Mouse (Mus musculus): ENCODE results near the gene Ypel1. TPM values are rescaled to one million over a fixed set of nuclear protein-coding genes. Genes with fewer than 3 reads are reported as not detected.

The Ypel1 gene
- polyA plus RNA-seq, 1 experiment from 2014 or later: 11.8 TPM

- Histone ChIP-seq H3K9ac (ENCODE audit: low read length) (no peak overlapping the region), H3K4me1 (ENCODE audit: control insufficient read depth, insufficient read depth, low read length) (no peaks in the 10 kb centered on the region), H3K27me3 (ENCODE audit: control insufficient read depth, insufficient read depth, low read length) (no peaks in the 10 kb centered on the region), H3K27ac (ENCODE audit: low read length) (no peak overlapping the region), H3K9me3 (replicated peaks; ENCODE audit: control insufficient read depth, low read length) (0 out of 2 replicates have a peak, but pooled peaks cover 5% of the 10 kb centered on the region), H3K4me3 (replicated peaks; ENCODE audit: low read length) (no peak overlapping the region), H3K4me2 (ENCODE audit: low read depth, low read length) (no peak overlapping the region), H3K36me3 (ENCODE audit: control insufficient read depth, insufficient read depth, low read length) (0 out of 2 replicates have a peak, but pooled peaks cover 3% of the 10 kb centered on the region)
- no peak for ATAC-seq (ENCODE audit: insufficient read depth, low FRiP score)
- 84% methylated on average over 7 of the region's 7 CpGs for WGBS
These were observed 8.6 kb downstream of the Ypel1 start for GRCm38 (mm10) chr16:17078101-17078500.

GRCm38 (mm10) chr16:17082121-17082792 is 12.8 kb downstream of the Ypel1 start:
- H3K4me2 ChIP-seq (ENCODE audit: low read depth, low read length): no peak overlapping the region
- peaks cover 12% of the 10 kb centered on the region; the same call in 1 of the 2 replicates for H3K36me3 ChIP-seq (ENCODE audit: control insufficient read depth, insufficient read depth, low read length)
- 81% methylated on average over 6 of the region's 6 CpGs for WGBS
- no peak for ATAC-seq (ENCODE audit: insufficient read depth, low FRiP score)
- no peak overlapping the region for H3K9ac ChIP-seq (ENCODE audit: low read length)
- H3K4me3 ChIP-seq (replicated peaks; ENCODE audit: low read length): no peak overlapping the region
- no peak overlapping the region for H3K27ac ChIP-seq (ENCODE audit: low read length)
- no peaks in the 10 kb centered on the region for H3K4me1 ChIP-seq (ENCODE audit: control insufficient read depth, insufficient read depth, low read length)
- no peaks in the 10 kb centered on the region for H3K27me3 ChIP-seq (ENCODE audit: control insufficient read depth, insufficient read depth, low read length)
- H3K9me3 ChIP-seq (replicated peaks; ENCODE audit: control insufficient read depth, low read length): no peaks in the 10 kb centered on the region

GRCm38 (mm10) chr16:17085636-17086035 is 16.1 kb downstream of the Ypel1 start:
- Histone ChIP-seq H3K9me3 (replicated peaks; ENCODE audit: control insufficient read depth, low read length) (no peaks in the 10 kb centered on the region), H3K27me3 (ENCODE audit: control insufficient read depth, insufficient read depth, low read length) (no peaks in the 10 kb centered on the region), H3K4me1 (ENCODE audit: control insufficient read depth, insufficient read depth, low read length) (no peaks in the 10 kb centered on the region), H3K9ac (ENCODE audit: low read length) (no peak overlapping the region), H3K4me3 (replicated peaks; ENCODE audit: low read length) (no peak overlapping the region), H3K27ac (ENCODE audit: low read length) (peak overlapping the region; percentile 40; the same call in 1 of the 2 replicates), H3K4me2 (ENCODE audit: low read depth, low read length) (no peak overlapping the region), H3K36me3 (ENCODE audit: control insufficient read depth, insufficient read depth, low read length) (peaks cover 27% of the 10 kb centered on the region)
- 71% methylated on average over 4 of the region's 4 CpGs for WGBS
- ATAC-seq (ENCODE audit: insufficient read depth, low FRiP score): no peak; the same call in 1 of the 2 replicates

- H3K9ac ChIP-seq (ENCODE audit: low read length): no peak overlapping the region
- no peak overlapping the region for H3K27ac ChIP-seq (ENCODE audit: low read length)
- 61% methylated on average over 3 of the region's 3 CpGs for WGBS
- H3K4me1 ChIP-seq (ENCODE audit: control insufficient read depth, insufficient read depth, low read length): no peaks in the 10 kb centered on the region
- H3K4me3 ChIP-seq (replicated peaks; ENCODE audit: low read length): no peak overlapping the region
- peaks cover 31% of the 10 kb centered on the region for H3K36me3 ChIP-seq (ENCODE audit: control insufficient read depth, insufficient read depth, low read length)
- no peaks in the 10 kb centered on the region for H3K9me3 ChIP-seq (replicated peaks; ENCODE audit: control insufficient read depth, low read length)
- no peak overlapping the region for H3K4me2 ChIP-seq (ENCODE audit: low read depth, low read length)
- H3K27me3 ChIP-seq (ENCODE audit: control insufficient read depth, insufficient read depth, low read length): no peaks in the 10 kb centered on the region
- ATAC-seq (ENCODE audit: insufficient read depth, low FRiP score): no peak
These were observed 16.7 kb downstream of the Ypel1 start for GRCm38 (mm10) chr16:17086241-17086640.

DNA sequence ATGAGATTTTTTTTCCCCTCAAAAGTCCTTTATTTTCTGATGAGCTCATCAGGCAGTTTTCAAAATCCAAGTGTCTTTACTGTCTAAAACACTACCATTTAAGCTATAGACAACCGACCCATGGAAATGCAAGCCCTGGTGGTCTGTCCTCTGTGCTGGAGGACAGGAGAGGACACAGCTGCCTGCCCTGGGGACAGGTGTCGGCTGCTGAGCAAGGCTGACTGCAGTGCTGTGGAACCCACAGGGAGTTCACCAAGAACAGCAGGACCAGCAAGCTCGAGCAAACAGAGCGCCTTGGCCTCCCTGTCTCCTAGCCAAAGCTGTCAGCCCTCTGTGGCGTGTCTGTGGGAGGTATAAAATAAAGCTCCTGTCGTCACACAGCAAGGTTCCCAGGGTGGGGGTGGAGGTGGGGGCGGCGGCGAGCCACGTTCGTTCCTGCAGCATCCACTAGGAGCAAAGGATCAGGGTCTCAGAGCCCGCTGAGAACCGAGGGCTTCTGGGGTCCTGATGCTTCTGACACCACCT is 17.2 kb downstream of the Ypel1 start:
- H3K4me2 ChIP-seq (ENCODE audit: low read depth, low read length): no peak overlapping the region
- no peak for ATAC-seq (ENCODE audit: insufficient read depth, low FRiP score)
- H3K27me3 ChIP-seq (ENCODE audit: control insufficient read depth, insufficient read depth, low read length): no peaks in the 10 kb centered on the region
- H3K36me3 ChIP-seq (ENCODE audit: control insufficient read depth, insufficient read depth, low read length): peaks cover 35% of the 10 kb centered on the region
- H3K4me3 ChIP-seq (replicated peaks; ENCODE audit: low read length): no peak overlapping the region
- H3K9ac ChIP-seq (ENCODE audit: low read length): no peak overlapping the region
- no peak overlapping the region for H3K27ac ChIP-seq (ENCODE audit: low read length)
- WGBS: 74% methylated on average over 13 of the region's 13 CpGs
- H3K9me3 ChIP-seq (replicated peaks; ENCODE audit: control insufficient read depth, low read length): no peaks in the 10 kb centered on the region
- no peaks in the 10 kb centered on the region for H3K4me1 ChIP-seq (ENCODE audit: control insufficient read depth, insufficient read depth, low read length)

GRCm38 (mm10) chr16:17088346-17088745 is 18.9 kb downstream of the Ypel1 start:
- Histone ChIP-seq H3K4me1 (ENCODE audit: control insufficient read depth, insufficient read depth, low read length) (no peaks in the 10 kb centered on the region), H3K4me3 (replicated peaks; ENCODE audit: low read length) (no peak overlapping the region), H3K36me3 (ENCODE audit: control insufficient read depth, insufficient read depth, low read length) (peaks cover 32% of the 10 kb centered on the region), H3K27me3 (ENCODE audit: control insufficient read depth, insufficient read depth, low read length) (no peaks in the 10 kb centered on the region), H3K27ac (ENCODE audit: low read length) (no peak overlapping the region), H3K9ac (ENCODE audit: low read length) (no peak overlapping the region), H3K4me2 (ENCODE audit: low read depth, low read length) (no peak overlapping the region), H3K9me3 (replicated peaks; ENCODE audit: control insufficient read depth, low read length) (no peaks in the 10 kb centered on the region)
- WGBS: 69% methylated on average over 3 of the region's 3 CpGs
- no peak for ATAC-seq (ENCODE audit: insufficient read depth, low FRiP score)

GRCm38 (mm10) chr16:17096938-17097337 is 27.4 kb downstream of the Ypel1 start:
- no peaks in the 10 kb centered on the region for H3K27me3 ChIP-seq (ENCODE audit: control insufficient read depth, insufficient read depth, low read length)
- peaks cover 13% of the 10 kb centered on the region for H3K36me3 ChIP-seq (ENCODE audit: control insufficient read depth, insufficient read depth, low read length)
- no peak overlapping the region for H3K9ac ChIP-seq (ENCODE audit: low read length)
- ATAC-seq (ENCODE audit: insufficient read depth, low FRiP score): 0 out of 2 replicates have a peak, but pooled peaks have one; percentile 38
- H3K27ac ChIP-seq (ENCODE audit: low read length): no peak overlapping the region
- H3K4me3 ChIP-seq (replicated peaks; ENCODE audit: low read length): no peak overlapping the region
- no peak overlapping the region for H3K4me2 ChIP-seq (ENCODE audit: low read depth, low read length)
- H3K4me1 ChIP-seq (ENCODE audit: control insufficient read depth, insufficient read depth, low read length): no peaks in the 10 kb centered on the region
- WGBS: 81% methylated on average over 3 of the region's 3 CpGs
- no peaks in the 10 kb centered on the region for H3K9me3 ChIP-seq (replicated peaks; ENCODE audit: control insufficient read depth, low read length)

DNA sequence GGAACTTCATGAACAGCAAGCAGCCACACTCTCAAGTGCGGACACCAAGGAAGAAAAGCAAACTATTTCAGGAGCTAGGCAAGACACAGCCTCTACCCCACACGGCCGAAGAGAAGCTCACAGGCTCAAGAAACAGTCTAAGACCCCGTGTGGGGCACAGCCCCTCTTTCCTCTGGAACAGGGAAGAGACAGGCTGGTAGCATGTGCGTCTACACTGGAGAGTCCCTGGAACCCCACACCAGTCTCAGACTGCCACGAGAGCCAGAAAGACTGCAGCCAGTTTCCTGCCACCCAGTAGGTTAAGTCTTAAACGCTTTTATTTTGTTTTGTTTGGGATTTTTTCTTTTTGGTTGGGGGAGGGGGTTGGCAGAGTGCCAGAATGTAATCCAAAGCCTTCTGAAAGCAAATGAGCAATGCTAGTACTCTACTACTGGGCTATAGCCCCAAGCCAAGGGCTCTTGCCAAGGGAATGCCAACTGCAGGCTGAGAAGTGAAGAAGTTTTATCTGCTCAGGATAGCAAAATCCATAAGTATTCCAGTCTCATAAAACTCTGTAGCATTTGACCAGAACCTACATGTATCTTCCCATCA is 33.2 kb downstream of the Ypel1 start:
- no peaks in the 10 kb centered on the region for H3K4me1 ChIP-seq (ENCODE audit: control insufficient read depth, insufficient read depth, low read length)
- no peak overlapping the region for H3K4me3 ChIP-seq (replicated peaks; ENCODE audit: low read length)
- no peaks in the 10 kb centered on the region; the same call in 1 of the 2 replicates for H3K36me3 ChIP-seq (ENCODE audit: control insufficient read depth, insufficient read depth, low read length)
- H3K9ac ChIP-seq (ENCODE audit: low read length): no peak overlapping the region
- H3K27me3 ChIP-seq (ENCODE audit: control insufficient read depth, insufficient read depth, low read length): no peaks in the 10 kb centered on the region
- no peak for ATAC-seq (ENCODE audit: insufficient read depth, low FRiP score)
- WGBS: 64% methylated on average over 7 of the region's 7 CpGs
- H3K9me3 ChIP-seq (replicated peaks; ENCODE audit: control insufficient read depth, low read length): no peaks in the 10 kb centered on the region
- no peak overlapping the region for H3K27ac ChIP-seq (ENCODE audit: low read length)
- no peak overlapping the region for H3K4me2 ChIP-seq (ENCODE audit: low read depth, low read length)

DNA sequence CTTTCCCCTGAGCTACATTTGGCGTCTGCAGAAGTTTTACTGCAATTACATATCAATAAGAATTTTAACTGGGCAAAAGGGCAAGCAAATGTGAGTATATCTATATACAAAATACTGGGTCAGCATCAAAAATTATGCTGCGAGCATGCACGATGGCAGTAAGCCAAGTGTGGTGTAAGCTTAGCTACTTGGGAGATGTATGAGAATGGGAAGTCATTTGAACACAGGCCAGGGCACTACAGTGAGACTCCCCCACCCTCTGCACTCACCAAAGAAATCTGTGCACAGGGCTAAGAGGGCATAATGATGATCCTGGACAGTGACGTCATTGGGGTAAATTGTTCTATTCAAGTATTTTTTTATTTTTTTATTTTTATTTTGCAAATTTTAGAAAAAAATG is 35.1 kb downstream of the Ypel1 start:
- Histone ChIP-seq H3K4me1 (ENCODE audit: control insufficient read depth, insufficient read depth, low read length) (no peaks in the 10 kb centered on the region), H3K9me3 (replicated peaks; ENCODE audit: control insufficient read depth, low read length) (no peaks in the 10 kb centered on the region), H3K27me3 (ENCODE audit: control insufficient read depth, insufficient read depth, low read length) (no peaks in the 10 kb centered on the region), H3K4me3 (replicated peaks; ENCODE audit: low read length) (no peak overlapping the region), H3K27ac (ENCODE audit: low read length) (no peak overlapping the region), H3K9ac (ENCODE audit: low read length) (no peak overlapping the region), H3K36me3 (ENCODE audit: control insufficient read depth, insufficient read depth, low read length) (no peaks in the 10 kb centered on the region; the same call in 1 of the 2 replicates), H3K4me2 (ENCODE audit: low read depth, low read length) (no peak overlapping the region)
- peak; percentile 40; the same call in 1 of the 2 replicates for ATAC-seq (ENCODE audit: insufficient read depth, low FRiP score)
- 65% methylated on average over 4 of the region's 4 CpGs for WGBS

Measured in stomach, embryonic 16.5 days (tissue).